Mouse (Mus musculus) liver, embryonic 15.5 days (tissue): Measurements from ENCODE around the gene Klf1. TPM values are rescaled to one million over a fixed set of nuclear protein-coding genes. Genes with fewer than 3 reads are reported as not detected.

ENCODE experiments used
- ATAC-seq: fragments of 200-750 bp; cut with Nextera tagmentation; 2 replicates; pipeline ENCODE4 v1.8.0; 2017; ENCODE audit warnings: moderate number of reproducible peaks, mild to moderate bottlenecking, moderate library complexity; ENCODE audit not compliant: insufficient read depth
- H3K27ac ChIP-seq: fragments of 300-500 bp; sonication (generic); replicated peaks from 2 replicates; pipeline ENCODE4 v1.5.1; 2015; ENCODE audit warnings: mild to moderate bottlenecking, inconsistent platforms
- H3K27me3 ChIP-seq: fragments of 300-500 bp; sonication (generic); 2 replicates; pipeline ENCODE4 v1.6.1; 2015; ENCODE audit warnings: mild to moderate bottlenecking, inconsistent platforms
- H3K36me3 ChIP-seq: fragments of 300-500 bp; sonication (generic); replicated peaks from 2 replicates; pipeline ENCODE4 v1.6.1; 2015; ENCODE audit warnings: moderate library complexity, mild to moderate bottlenecking, inconsistent platforms
- H3K4me1 ChIP-seq: fragments of 300-500 bp; sonication (generic); replicated peaks from 2 replicates; pipeline ENCODE4 v1.6.1; 2015; ENCODE audit warnings: inconsistent platforms
- H3K4me2 ChIP-seq: fragments of 300-500 bp; sonication (generic); 2 replicates; pipeline ENCODE4 v1.6.1; 2015; ENCODE audit warnings: moderate library complexity, mild to moderate bottlenecking, inconsistent platforms
- H3K4me3 ChIP-seq: fragments of 300-500 bp; sonication (generic); replicated peaks from 2 replicates; pipeline ENCODE4 v1.5.1; 2015; ENCODE audit warnings: mild to moderate bottlenecking, inconsistent platforms
- H3K9ac ChIP-seq: fragments of 300-500 bp; sonication (generic); 2 replicates; pipeline ENCODE4 v1.6.1; 2015; ENCODE audit warnings: moderate library complexity, mild to moderate bottlenecking, inconsistent platforms
- H3K9me3 ChIP-seq: fragments of 300-500 bp; sonication (generic); replicated peaks from 2 replicates; pipeline ENCODE4 v1.6.1; 2016; ENCODE audit warnings: inconsistent platforms
- WGBS: fragments of 180-500 bp; shearing (Covaris S2); methylation state at CpG from one replicate; pipeline ENCODE4 v1.1.7; 2015; ENCODE audit warnings: mixed read lengths; ENCODE audit not compliant: insufficient replicate concordance; 5-methylcytosine and 5-hydroxymethylcytosine counted together
- polyA plus RNA-seq: library from polyadenylated mRNA; unstranded; fragments of >200 nt; fragmentation: Nextera tagmentation; extraction: Ambion mirVana; gene quantifications from 2 replicates; pipeline ENCODE4 v1.2.1, GENCODE M21; 2015

Klf1 gene
- polyA plus RNA-seq, 1 experiment from 2014 or later = 443 TPM

- no peaks in the 10 kb centered on the region for H3K36me3 ChIP-seq
- peaks cover 29% of the 10 kb centered on the region for H3K4me1 ChIP-seq
- 21% methylated on average over 23 of the region's 23 CpGs for WGBS
- peaks cover 98% of the 10 kb centered on the region for H3K27me3 ChIP-seq
- H3K4me2 ChIP-seq = peak overlapping the region; percentile 75
- ATAC-seq = no peak
- H3K4me3 ChIP-seq = peak overlapping the region; percentile 46
- H3K27ac ChIP-seq = no peak overlapping the region
- H3K9ac ChIP-seq = no peak overlapping the region
- H3K9me3 ChIP-seq = no peaks in the 10 kb centered on the region
These were observed 34.6 kb downstream of the Klf1 start for GRCm38 (mm10) chr8:84936041-84936961.

DNA sequence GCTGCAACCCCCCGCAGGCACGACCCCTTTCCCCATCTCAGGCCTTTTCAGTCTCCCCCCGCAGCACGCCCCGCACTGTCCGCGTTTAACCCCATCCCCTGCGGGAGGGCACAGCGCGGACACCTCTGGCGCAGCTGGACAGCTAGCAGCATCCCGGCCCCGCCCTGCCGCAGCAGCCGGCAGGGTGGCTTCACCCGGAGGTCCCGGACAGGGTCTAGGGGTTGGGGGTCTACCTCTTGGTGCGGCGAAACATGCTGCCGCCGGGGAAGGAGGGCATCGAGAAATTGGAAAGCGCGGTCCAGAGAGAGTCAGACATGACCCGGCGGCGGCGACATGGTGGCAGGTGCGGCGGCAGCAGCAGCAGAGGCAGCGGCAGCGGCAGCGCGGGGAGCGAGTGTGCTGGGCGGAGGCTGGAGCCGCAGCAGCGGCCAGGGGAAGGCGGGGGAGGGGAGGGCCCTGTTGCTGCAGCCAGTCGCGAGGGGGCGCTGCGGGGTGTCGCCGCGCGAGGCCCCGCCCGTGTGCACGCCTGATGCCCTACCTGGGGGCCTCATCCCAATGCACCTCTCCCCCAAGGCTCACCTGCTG, 35.3 kb downstream of the Klf1 start, which contains the start of gene Mast1:
Gene Mast1, minus strand, starts transcription at position 398 of the 585 bp plus-strand sequence.
- WGBS = 2% methylated on average over 50 of the region's 50 CpGs
- peak within 1 kb of the TSS; percentile 75 for H3K4me2 ChIP-seq
- H3K9me3 ChIP-seq = no peaks in the 10 kb centered on the region
- peaks cover 29% of the 10 kb centered on the region for H3K4me1 ChIP-seq
- no peak within 1 kb of the TSS for H3K9ac ChIP-seq
- H3K27ac ChIP-seq = no peak within 1 kb of the TSS
- peak; percentile 52 for ATAC-seq
- H3K4me3 ChIP-seq = peak within 1 kb of the TSS; percentile 46
- no peaks in the 10 kb centered on the region for H3K36me3 ChIP-seq
- H3K27me3 ChIP-seq = peaks cover 98% of the 10 kb centered on the region

DNA sequence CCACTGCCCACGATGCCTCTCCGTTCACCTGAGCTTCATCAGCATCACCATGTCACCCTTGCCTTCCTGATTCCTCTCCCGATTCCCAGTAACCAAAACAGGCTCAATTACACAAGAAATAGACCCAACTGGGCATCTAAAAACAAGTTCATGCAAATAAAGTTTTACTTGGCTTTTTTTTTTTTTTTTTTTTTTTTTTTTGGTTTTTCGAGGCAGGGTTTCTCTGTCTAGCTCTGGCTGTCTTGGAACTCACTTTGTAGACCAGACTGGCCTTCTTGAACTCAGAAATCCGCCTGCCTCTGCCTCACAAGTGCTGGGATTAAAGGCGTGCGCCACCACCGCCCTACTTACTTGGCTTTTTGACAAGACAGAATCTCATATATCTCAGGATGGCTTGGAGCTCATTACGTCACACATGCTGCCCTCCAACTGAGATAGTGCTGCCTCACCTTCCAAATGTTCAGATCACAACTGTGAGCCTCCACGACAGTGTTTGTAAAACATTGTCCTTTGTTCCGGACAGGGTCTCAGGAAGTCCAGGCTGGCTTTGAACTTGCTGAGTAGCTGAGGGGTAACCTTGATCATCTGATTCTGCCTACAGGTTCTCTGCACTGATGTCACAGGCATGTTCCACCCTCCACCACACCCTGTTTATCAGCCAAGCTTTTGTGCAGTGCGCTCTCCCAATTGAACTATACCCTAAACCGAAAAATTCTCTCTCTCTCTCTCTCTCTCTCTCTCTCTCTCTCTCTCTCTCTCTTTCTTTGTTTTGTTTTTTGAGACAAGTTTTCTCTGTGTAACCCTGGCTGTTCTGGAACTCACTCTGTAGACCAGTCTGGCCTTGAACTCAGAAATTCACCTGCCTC, 36.1 kb downstream of the Klf1 start:
- no peaks in the 10 kb centered on the region for H3K9me3 ChIP-seq
- WGBS = 39% methylated on average over 13 of the region's 13 CpGs
- peak overlapping the region; percentile 75 for H3K4me2 ChIP-seq
- H3K4me3 ChIP-seq = peak overlapping the region; percentile 46; the same call in 1 of the 2 replicates
- no peaks in the 10 kb centered on the region for H3K36me3 ChIP-seq
- H3K27ac ChIP-seq = no peak overlapping the region
- H3K27me3 ChIP-seq = peaks cover 95% of the 10 kb centered on the region
- peaks cover 29% of the 10 kb centered on the region for H3K4me1 ChIP-seq
- ATAC-seq = no peak
- H3K9ac ChIP-seq = no peak overlapping the region

GRCm38 (mm10) chr8:84943699-84944098, 42.0 kb downstream of the Klf1 start:
- Histone ChIP-seq H3K27ac (no peak overlapping the region), H3K4me3 (no peak overlapping the region), H3K4me1 (peaks cover 33% of the 10 kb centered on the region), H3K36me3 (no peaks in the 10 kb centered on the region), H3K27me3 (peaks cover 96% of the 10 kb centered on the region), H3K9ac (no peak overlapping the region), H3K4me2 (no peak overlapping the region), H3K9me3 (no peaks in the 10 kb centered on the region)
- ATAC-seq = no peak
- 27% methylated on average over 4 of the region's 4 CpGs for WGBS

DNA sequence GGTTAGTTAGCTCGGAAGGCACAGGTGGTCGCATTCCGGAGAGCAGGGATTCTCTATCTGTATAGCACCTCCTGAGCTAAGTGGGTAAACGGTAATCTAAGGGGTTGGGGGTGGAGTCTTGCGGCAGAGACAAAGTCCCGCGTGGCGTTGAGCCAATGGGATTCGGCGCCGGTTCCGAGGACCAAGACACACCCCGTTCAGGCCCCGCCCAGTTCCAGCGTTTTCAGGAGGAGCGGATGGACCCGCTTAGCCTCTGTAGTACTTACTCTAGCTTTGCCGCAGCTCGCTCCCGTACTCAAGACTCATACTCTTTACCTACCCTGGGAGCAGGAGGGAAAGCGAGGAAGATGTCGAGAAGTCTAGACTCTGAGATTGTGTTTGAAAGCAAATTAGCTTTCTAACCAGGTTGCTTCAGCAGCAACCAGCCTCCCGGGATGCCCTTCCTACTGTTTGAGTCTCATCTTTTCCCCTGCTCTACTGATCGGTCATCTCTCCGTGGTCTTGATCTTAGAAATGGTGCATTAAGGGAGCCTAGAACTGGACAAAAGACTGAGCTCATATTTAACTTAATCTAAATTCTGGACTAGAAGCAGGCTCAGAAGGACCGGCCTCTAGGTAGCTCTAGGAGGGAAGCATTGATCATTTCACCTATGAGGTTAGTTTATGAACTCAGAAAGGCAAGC, 42.9 kb downstream of the Klf1 start:
- peak overlapping the region; percentile 17; the same call in 1 of the 2 replicates for H3K4me3 ChIP-seq
- H3K9me3 ChIP-seq = no peaks in the 10 kb centered on the region
- peaks cover 33% of the 10 kb centered on the region for H3K4me1 ChIP-seq
- no peak overlapping the region for H3K9ac ChIP-seq
- H3K27ac ChIP-seq = no peak overlapping the region
- H3K36me3 ChIP-seq = no peaks in the 10 kb centered on the region
- H3K4me2 ChIP-seq = peak overlapping the region; percentile 46
- H3K27me3 ChIP-seq = peaks cover 94% of the 10 kb centered on the region
- 3% methylated on average over 26 of the region's 26 CpGs for WGBS
- ATAC-seq = peak; percentile 73

GRCm38 (mm10) chr8:84945235-84945632, 43.5 kb downstream of the Klf1 start:
- Histone ChIP-seq H3K27ac (no peak overlapping the region), H3K27me3 (peaks cover 94% of the 10 kb centered on the region), H3K9me3 (no peaks in the 10 kb centered on the region), H3K4me3 (no peak overlapping the region), H3K4me2 (no peak overlapping the region), H3K4me1 (peaks cover 33% of the 10 kb centered on the region), H3K36me3 (no peaks in the 10 kb centered on the region), H3K9ac (no peak overlapping the region)
- ATAC-seq = no peak
- 8% methylated on average over 11 of the region's 11 CpGs for WGBS

- peak overlapping the region; percentile 29 for H3K4me3 ChIP-seq
- no peak overlapping the region for H3K9ac ChIP-seq
- H3K4me1 ChIP-seq = peaks cover 33% of the 10 kb centered on the region
- H3K27ac ChIP-seq = no peak overlapping the region
- WGBS = 1% methylated on average over 43 of the region's 67 CpGs
- no peak for ATAC-seq
- H3K4me2 ChIP-seq = peak overlapping the region; percentile 53
- H3K27me3 ChIP-seq = peaks cover 94% of the 10 kb centered on the region
- no peaks in the 10 kb centered on the region for H3K9me3 ChIP-seq
- H3K36me3 ChIP-seq = no peaks in the 10 kb centered on the region
These were observed 44.2 kb downstream of the Klf1 start for GRCm38 (mm10) chr8:84945633-84946527.

DNA sequence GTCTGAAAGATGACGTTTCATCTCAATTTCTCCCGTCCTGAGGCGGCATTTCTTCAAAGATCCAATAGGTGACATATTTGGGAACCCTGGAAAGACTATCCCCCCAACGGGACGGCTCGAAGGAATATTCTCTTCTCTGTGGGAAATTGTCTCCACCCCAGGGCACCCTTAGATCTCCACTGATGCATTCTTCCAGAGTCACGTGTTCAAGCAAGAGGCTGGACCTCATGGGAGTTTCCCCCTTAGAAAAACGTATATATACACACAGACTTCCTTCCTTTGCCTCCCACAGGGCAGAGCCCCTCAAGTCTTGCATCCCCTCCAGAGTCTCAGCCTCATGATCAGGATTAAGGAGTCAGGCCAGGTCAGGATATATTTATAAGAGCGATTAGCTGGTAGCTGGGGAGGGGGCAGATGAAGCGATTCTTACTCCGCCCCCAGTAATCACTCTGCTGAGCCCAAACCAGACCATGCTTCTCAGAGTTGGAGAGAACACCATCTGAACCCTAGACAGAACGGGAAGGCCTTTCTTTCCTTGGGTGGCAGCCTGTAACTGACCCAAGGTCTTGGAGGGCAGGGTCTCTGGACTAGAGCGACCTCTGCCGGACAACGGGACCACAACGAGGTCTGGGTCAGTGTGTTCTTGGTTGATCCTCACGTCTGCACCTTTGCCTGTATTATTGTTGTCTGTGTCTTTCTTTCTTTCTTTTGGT, 45.0 kb downstream of the Klf1 start, which contains the start of gene Rtbdn:
Gene Rtbdn, plus strand, starts transcription at position 464 of the 713 bp plus-strand sequence.
- H3K4me3 ChIP-seq = peak within 1 kb of the TSS; percentile 29
- no peak within 1 kb of the TSS for H3K9ac ChIP-seq
- no peaks in the 10 kb centered on the region for H3K36me3 ChIP-seq
- H3K4me2 ChIP-seq = peak within 1 kb of the TSS; percentile 53
- H3K4me1 ChIP-seq = peaks cover 33% of the 10 kb centered on the region
- H3K9me3 ChIP-seq = no peaks in the 10 kb centered on the region
- no peak within 1 kb of the TSS for H3K27ac ChIP-seq
- H3K27me3 ChIP-seq = peaks cover 94% of the 10 kb centered on the region
- 11% methylated on average over 17 of the region's 17 CpGs for WGBS
- no peak for ATAC-seq

GRCm38 (mm10) chr8:84947241-84947545, 45.5 kb downstream of the Klf1 start:
- Histone ChIP-seq H3K27ac (no peak overlapping the region), H3K9me3 (no peaks in the 10 kb centered on the region), H3K4me2 (no peak overlapping the region), H3K36me3 (no peaks in the 10 kb centered on the region), H3K4me1 (peaks cover 33% of the 10 kb centered on the region), H3K27me3 (peaks cover 94% of the 10 kb centered on the region), H3K4me3 (no peak overlapping the region), H3K9ac (no peak overlapping the region)
- WGBS = 10% methylated on average over 9 of the region's 9 CpGs
- no peak for ATAC-seq
